Mouse (Mus musculus) A20 (cell line): ENCODE measurements around the gene Slc39a10.
A peak's percentile ranks its signal among the peaks of the same experiment; 100 is the strongest.
"Not testable (repeated sequence)": the region's sequence is repeated elsewhere in the genome, so short reads cannot be mapped to it uniquely, and the experiment has no call there.

Experiments used
- DNase-seq: peaks from one replicate; pipeline ENCODE4 v3.0.0-alpha.2; 2011; ENCODE audit warnings: low read depth, low spot score

Slc39a10 gene

GRCm38 (mm10) chr1:46864175-46864885 is 28.3 kb downstream of the Slc39a10 start:
- no peak for DNase-seq

GRCm38 (mm10) chr1:46863434-46863833 is 29.2 kb downstream of the Slc39a10 start:
- DNase-seq = no peak

GRCm38 (mm10) chr1:46860082-46860481 is 32.6 kb downstream of the Slc39a10 start:
- no peak for DNase-seq

GRCm38 (mm10) chr1:46858579-46858978 is 34.1 kb downstream of the Slc39a10 start:
- DNase-seq = peak; percentile 79

- peak; percentile 81 for DNase-seq
Observed at GRCm38 (mm10) chr1:46856498-46856897, 36.2 kb downstream of the Slc39a10 start.

GRCm38 (mm10) chr1:46854036-46854900 is 38.4 kb downstream of the Slc39a10 start:
- DNase-seq = peak; percentile 96

GRCm38 (mm10) chr1:46853317-46854035 is 39.2 kb downstream of the Slc39a10 start:
- DNase-seq = peak; percentile 96

GRCm38 (mm10) chr1:46852600-46853272 is 39.9 kb downstream of the Slc39a10 start:
- DNase-seq = peak; percentile 70

GRCm38 (mm10) chr1:46852216-46852599 is 40.4 kb downstream of the Slc39a10 start:
- no peak for DNase-seq

- DNase-seq = peak; percentile 58
Observed at GRCm38 (mm10) chr1:46851586-46851985, 41.1 kb downstream of the Slc39a10 start.

- DNase-seq = peak; percentile 82
Observed at GRCm38 (mm10) chr1:46849758-46850157, 42.9 kb downstream of the Slc39a10 start.

- no peak for DNase-seq
Observed at GRCm38 (mm10) chr1:46845221-46845620, 47.4 kb downstream of the Slc39a10 start.

GRCm38 (mm10) chr1:46844281-46844680 is 48.4 kb downstream of the Slc39a10 start:
- DNase-seq = no peak

- DNase-seq = peak; percentile 60
Observed at GRCm38 (mm10) chr1:46843406-46843805, 49.2 kb downstream of the Slc39a10 start.

- DNase-seq = no peak
Observed at GRCm38 (mm10) chr1:46831927-46832326, 60.7 kb downstream of the Slc39a10 start.

- DNase-seq = no peak
Observed at GRCm38 (mm10) chr1:46830066-46830843, 62.4 kb downstream of the Slc39a10 start.

- DNase-seq = no peak
Observed at GRCm38 (mm10) chr1:46822256-46822972, 70.2 kb downstream of the Slc39a10 start.

GRCm38 (mm10) chr1:46817934-46818333 is 74.7 kb downstream of the Slc39a10 start:
- no peak for DNase-seq

- DNase-seq = not testable (repeated sequence)
Observed at GRCm38 (mm10) chr1:46808630-46809029, 84.0 kb downstream of the Slc39a10 start.

- no peak for DNase-seq
Observed at GRCm38 (mm10) chr1:46805074-46805473, 87.6 kb downstream of the Slc39a10 start.
